Mouse (Mus musculus): ENCODE data around the gene Eppin.

Gene Eppin

DNA sequence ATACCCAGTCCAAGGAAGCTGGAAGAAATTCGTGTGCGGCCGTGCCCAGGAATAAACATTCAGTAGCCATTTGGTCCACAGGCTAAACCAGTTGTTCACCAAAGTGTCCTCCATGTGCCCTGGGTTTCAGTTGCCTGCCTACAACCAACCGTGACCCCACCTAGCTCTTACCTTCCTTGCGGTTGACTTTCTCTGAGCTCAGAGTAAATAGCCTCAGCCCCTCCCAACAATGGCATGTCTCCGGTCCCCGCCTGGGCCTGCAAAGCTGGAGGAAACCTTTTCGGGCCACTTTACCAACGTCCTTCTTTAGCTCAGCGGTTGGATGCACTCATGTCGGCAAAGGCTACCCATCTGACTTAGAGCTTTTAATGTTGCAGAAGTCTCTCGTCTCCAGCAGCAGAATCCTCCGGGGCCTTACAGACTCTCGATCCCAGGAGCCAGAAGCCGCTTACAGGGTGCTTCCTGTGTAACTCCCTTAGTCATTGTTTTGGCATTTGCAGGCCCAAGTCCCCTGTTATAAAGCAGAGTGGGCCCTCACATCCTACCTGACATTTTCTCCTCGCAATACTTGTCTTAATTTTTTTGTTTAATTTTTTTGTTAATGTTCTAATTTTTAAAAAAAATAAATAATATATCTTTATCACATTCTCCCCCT, 34.3 kb downstream of the Eppin start:
- DNase-seq, result no peak

- DNase-seq, result no peak
Observed at GRCm38 (mm10) chr2:164558426-164558825, 35.0 kb downstream of the Eppin start.

DNA sequence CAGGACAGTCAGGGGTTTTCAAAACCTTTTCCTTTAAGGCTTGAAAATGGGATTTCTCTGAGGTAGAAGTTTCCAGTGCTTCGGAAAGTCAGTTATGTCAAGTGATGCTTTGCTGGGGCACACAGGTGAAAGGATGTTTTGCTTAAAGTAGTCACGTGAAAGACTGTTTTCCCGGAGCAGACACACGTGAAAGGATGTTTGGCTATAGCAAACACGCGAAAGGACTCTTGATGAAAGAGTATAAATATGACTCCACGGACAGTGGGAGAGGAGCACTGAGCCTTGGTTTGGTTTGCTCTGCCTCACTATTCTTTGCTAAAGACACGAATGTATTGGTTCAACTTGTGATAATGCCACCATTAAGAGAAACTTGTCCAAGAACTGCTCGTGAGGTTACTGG, 41.9 kb downstream of the Eppin start:
- DNase-seq, result no peak

DNA sequence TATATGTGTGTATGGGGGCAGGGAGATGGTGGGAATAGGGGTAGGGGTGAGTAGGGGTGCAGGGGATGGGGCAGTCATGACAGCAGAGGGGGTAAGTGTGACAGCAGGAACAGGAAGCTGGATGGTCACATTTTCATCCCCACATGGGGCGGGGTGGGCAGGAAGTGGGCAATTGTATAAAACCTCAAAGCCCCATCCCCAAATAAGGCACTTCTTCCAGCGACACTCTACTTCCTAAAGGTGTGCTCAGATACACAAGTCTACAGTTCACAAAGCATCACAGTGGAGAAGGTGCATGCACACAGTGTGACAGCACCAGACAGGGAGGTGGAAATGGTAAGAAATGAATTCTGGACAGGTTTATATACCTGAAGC, 42.5 kb downstream of the Eppin start:
- no peak for DNase-seq

DNA sequence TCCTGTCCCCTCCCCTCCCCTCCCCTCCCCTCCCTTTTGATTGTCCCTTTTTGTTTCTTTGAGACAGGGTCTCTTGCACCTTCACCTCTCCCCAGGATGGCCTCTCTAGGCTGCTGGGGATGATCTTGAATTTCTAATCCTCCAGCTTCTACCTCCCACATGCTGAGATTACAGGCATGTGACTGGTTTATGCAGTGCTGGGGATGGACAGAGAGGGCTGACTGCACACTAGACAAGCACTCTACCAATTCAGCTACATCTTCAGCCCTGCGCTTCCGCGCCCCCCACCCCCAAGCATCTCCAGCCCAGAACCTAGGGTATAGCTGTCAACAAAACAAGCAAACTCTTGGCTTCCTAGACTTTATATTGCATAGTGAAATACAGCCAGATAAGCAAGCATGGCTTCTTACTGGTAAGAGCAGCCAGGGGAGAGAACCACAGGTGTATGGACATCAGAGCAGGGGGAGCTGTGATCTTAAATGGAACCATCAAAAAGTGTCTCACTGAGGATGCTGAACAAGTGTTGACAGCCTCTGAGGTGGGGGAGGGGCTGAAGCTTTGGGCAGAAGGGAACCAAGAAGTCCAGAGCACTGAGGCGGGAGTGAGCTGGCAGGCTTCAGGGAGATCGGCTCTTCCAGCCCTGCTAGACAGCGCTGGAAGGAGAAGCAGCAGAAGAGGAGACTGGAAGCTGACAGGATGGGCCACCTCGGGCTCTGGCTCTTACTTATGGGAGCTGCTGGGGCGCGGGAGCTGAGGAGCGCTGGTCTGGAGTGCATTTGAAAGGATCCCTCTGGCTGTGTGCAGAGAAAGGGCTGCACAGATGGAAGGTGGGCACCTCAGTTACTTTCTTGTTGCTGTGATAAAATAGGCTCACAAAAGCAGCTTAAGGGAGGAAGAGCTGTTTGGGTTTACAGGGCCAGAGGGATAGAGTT, 43.2 kb downstream of the Eppin start:
- DNase-seq, result no peak

- no peak for DNase-seq
Observed at GRCm38 (mm10) chr2:164549338-164549737, 44.1 kb downstream of the Eppin start.

DNA sequence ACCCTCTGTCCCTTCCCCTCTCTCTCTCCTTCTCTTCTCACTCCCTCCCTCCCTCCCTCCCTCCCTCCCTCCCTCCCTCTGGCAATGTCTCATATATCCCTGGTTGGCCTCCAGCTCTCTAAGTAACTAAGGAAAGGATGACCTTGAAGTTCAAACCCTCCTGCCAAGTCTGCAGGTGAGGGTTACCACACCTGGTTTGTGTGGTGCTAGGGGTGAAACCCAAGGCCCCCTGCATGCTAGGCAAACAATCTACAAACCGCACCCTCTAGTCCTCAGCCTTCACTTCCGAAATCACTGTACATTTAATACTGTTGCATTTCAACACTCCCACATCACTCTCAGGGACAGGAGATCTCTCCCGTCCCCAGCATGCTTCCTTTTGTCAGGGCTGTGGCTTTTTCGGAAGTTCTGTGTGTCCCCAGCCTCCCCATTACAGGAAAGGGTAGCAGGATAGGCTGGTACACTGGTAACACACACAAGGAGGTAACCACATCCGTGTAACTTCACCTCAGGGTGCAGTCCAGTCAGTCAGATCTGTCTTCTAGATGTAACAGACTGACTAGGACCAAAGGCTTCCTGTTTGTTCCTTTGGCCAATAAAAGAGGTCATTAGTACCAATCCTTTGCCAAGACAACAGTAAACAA, 48.8 kb downstream of the Eppin start:
- DNase-seq, result no peak

GRCm38 (mm10) chr2:164543745-164544144, 49.6 kb downstream of the Eppin start:
- DNase-seq, result peak; percentile 84

GRCm38 (mm10) chr2:164542598-164542997, 50.8 kb downstream of the Eppin start:
- peak; percentile 28 for DNase-seq

DNA sequence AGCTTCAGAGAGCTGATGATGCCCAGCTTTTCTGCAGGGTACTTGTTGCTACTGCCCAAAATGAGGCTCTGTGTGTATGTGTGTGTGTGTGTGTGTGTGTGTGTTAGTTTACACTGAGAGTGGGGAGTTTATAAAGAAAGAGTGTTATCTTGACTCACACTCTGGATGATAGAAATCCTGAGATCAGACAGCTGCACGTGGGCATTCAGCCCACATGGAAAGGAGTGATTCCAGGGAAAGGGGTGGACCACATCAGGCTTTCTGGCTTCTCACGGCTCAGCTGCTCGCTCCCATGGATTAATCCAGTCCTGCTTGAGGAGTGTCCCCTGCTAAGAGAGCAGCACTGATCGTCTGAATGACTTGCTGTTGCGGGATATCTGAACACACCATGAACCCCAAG, 51.3 kb downstream of the Eppin start:
- no peak for DNase-seq

DNA sequence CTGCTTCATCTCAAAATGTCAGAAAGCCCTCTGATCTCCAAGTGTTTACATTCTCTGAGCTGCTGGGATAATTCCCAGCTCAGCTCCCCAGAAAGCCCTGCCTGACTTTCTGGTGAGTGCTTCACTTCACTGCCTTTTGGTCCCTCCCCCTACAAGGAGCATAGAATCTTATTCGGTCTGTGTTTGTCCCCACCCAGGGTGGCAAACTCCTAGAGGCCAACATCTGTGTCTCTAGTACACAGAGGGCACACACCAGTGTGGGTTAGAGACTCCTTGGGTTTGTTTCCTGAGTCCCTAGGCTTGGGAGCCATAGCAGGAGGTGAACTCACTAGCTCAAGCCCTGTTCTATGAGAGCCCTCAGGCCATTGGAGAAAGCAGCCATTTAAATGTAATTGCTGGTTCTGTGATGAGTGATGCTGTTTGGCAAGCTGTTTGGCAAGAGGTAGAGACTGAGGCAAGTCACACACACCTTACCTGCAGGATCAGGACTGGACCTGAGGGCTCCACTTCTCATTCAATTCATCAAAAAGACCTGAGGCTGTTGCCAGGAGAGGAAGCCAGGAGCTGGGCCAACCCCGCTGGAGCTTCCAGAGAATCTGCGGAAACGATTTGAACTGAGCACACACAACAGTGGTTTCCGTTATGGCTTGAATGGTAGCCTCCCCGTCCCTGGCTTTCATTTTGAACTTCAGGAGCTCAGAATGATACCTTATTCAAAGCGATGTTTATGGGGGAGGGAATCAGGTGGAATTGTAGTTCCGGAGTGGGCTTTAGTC, 52.6 kb downstream of the Eppin start:
- DNase-seq, result peak; percentile 44

All from kidney, adult 9 months (tissue).